Mouse (Mus musculus): ENCODE data around the gene Nt5c2. TPM values are rescaled to one million over a fixed set of nuclear protein-coding genes. Genes with fewer than 3 reads are reported as not detected.
A peak's percentile ranks its signal among the peaks of the same experiment; 100 is the strongest.

The Nt5c2 gene
- polyA plus RNA-seq, 1 experiment from 2014 or later, result 23.0 TPM

GRCm38 (mm10) chr19:46869526-46869925, 145.4 kb downstream of the Nt5c2 start:
- H3K9ac ChIP-seq (ENCODE audit: low read depth, low read length), result no peak overlapping the region
- H3K36me3 ChIP-seq (ENCODE audit: control insufficient read depth, insufficient read depth), result no peaks in the 10 kb centered on the region
- WGBS, result 6% methylated on average over 6 of the region's 6 CpGs
- H3K9me3 ChIP-seq (ENCODE audit: control insufficient read depth), result no peaks in the 10 kb centered on the region
- ATAC-seq, result peak; percentile 70
- no peak overlapping the region for H3K4me3 ChIP-seq (ENCODE audit: low read depth, low read length)
- H3K27ac ChIP-seq (ENCODE audit: low read depth, low read length), result no peak overlapping the region
- no peaks in the 10 kb centered on the region for H3K4me1 ChIP-seq (replicated peaks; ENCODE audit: control insufficient read depth, insufficient read depth, low read length)
- H3K4me2 ChIP-seq (replicated peaks; ENCODE audit: low read depth), result peak overlapping the region; percentile 30; the same call in 1 of the 2 replicates
- peak; percentile 93 for TF ChIP-seq CTCF (IDR thresholded peaks at IDR 0.05; ENCODE audit: low read depth)
- H3K27me3 ChIP-seq (replicated peaks; ENCODE audit: control insufficient read depth, insufficient read depth, low read length), result no peaks in the 10 kb centered on the region

- no peaks in the 10 kb centered on the region for H3K4me1 ChIP-seq (replicated peaks; ENCODE audit: control insufficient read depth, insufficient read depth, low read length)
- H3K4me3 ChIP-seq (ENCODE audit: low read depth, low read length), result no peak overlapping the region
- TF ChIP-seq CTCF (IDR thresholded peaks at IDR 0.05; ENCODE audit: low read depth), result no peak
- peak overlapping the region; percentile 30; the same call in 1 of the 2 replicates for H3K4me2 ChIP-seq (replicated peaks; ENCODE audit: low read depth)
- H3K27me3 ChIP-seq (replicated peaks; ENCODE audit: control insufficient read depth, insufficient read depth, low read length), result no peaks in the 10 kb centered on the region
- WGBS, result 51% methylated on average over 11 of the region's 11 CpGs
- ATAC-seq, result 0 out of 2 replicates have a peak, but pooled peaks have one; percentile 9
- H3K27ac ChIP-seq (ENCODE audit: low read depth, low read length), result no peak overlapping the region
- no peak overlapping the region for H3K9ac ChIP-seq (ENCODE audit: low read depth, low read length)
- no peaks in the 10 kb centered on the region for H3K36me3 ChIP-seq (ENCODE audit: control insufficient read depth, insufficient read depth)
- no peaks in the 10 kb centered on the region for H3K9me3 ChIP-seq (ENCODE audit: control insufficient read depth)
Observed at GRCm38 (mm10) chr19:46869049-46869448, 145.9 kb downstream of the Nt5c2 start.

- H3K27me3 ChIP-seq (replicated peaks; ENCODE audit: control insufficient read depth, insufficient read depth, low read length), result no peaks in the 10 kb centered on the region
- WGBS, result 76% methylated on average over 4 of the region's 4 CpGs
- no peak overlapping the region for H3K4me2 ChIP-seq (replicated peaks; ENCODE audit: low read depth)
- H3K36me3 ChIP-seq (ENCODE audit: control insufficient read depth, insufficient read depth), result no peaks in the 10 kb centered on the region
- ATAC-seq, result no peak
- no peak overlapping the region for H3K9ac ChIP-seq (ENCODE audit: low read depth, low read length)
- no peak overlapping the region for H3K4me3 ChIP-seq (ENCODE audit: low read depth, low read length)
- no peaks in the 10 kb centered on the region for H3K4me1 ChIP-seq (replicated peaks; ENCODE audit: control insufficient read depth, insufficient read depth, low read length)
- no peaks in the 10 kb centered on the region for H3K9me3 ChIP-seq (ENCODE audit: control insufficient read depth)
- no peak overlapping the region for H3K27ac ChIP-seq (ENCODE audit: low read depth, low read length)
- no peak for TF ChIP-seq CTCF (IDR thresholded peaks at IDR 0.05; ENCODE audit: low read depth)
Observed at GRCm38 (mm10) chr19:46865381-46865780, 149.6 kb downstream of the Nt5c2 start.

GRCm38 (mm10) chr19:46864731-46865331, 150.1 kb downstream of the Nt5c2 start:
- H3K9ac ChIP-seq (ENCODE audit: low read depth, low read length), result no peak overlapping the region
- H3K4me3 ChIP-seq (ENCODE audit: low read depth, low read length), result no peak overlapping the region
- H3K27ac ChIP-seq (ENCODE audit: low read depth, low read length), result no peak overlapping the region
- H3K4me2 ChIP-seq (replicated peaks; ENCODE audit: low read depth), result no peak overlapping the region
- H3K9me3 ChIP-seq (ENCODE audit: control insufficient read depth), result no peaks in the 10 kb centered on the region
- TF ChIP-seq CTCF (IDR thresholded peaks at IDR 0.05; ENCODE audit: low read depth), result no peak
- 66% methylated on average over 6 of the region's 6 CpGs for WGBS
- ATAC-seq, result no peak
- H3K27me3 ChIP-seq (replicated peaks; ENCODE audit: control insufficient read depth, insufficient read depth, low read length), result no peaks in the 10 kb centered on the region
- no peaks in the 10 kb centered on the region for H3K36me3 ChIP-seq (ENCODE audit: control insufficient read depth, insufficient read depth)
- no peaks in the 10 kb centered on the region for H3K4me1 ChIP-seq (replicated peaks; ENCODE audit: control insufficient read depth, insufficient read depth, low read length)

- ATAC-seq, result no peak
- no peaks in the 10 kb centered on the region for H3K4me1 ChIP-seq (replicated peaks; ENCODE audit: control insufficient read depth, insufficient read depth, low read length)
- 43% methylated on average over 6 of the region's 6 CpGs for WGBS
Observed at GRCm38 (mm10) chr19:46864079-46864478, 150.9 kb downstream of the Nt5c2 start.

GRCm38 (mm10) chr19:46863236-46863927, 151.6 kb downstream of the Nt5c2 start:
- WGBS, result 73% methylated on average over 17 of the region's 17 CpGs
- no peak for TF ChIP-seq CTCF (IDR thresholded peaks at IDR 0.05; ENCODE audit: low read depth)
- 0 out of 2 replicates have a peak, but pooled peaks cover 5% of the 10 kb centered on the region for H3K36me3 ChIP-seq (ENCODE audit: control insufficient read depth, insufficient read depth)
- H3K9me3 ChIP-seq (ENCODE audit: control insufficient read depth), result no peaks in the 10 kb centered on the region
- no peaks in the 10 kb centered on the region for H3K4me1 ChIP-seq (replicated peaks; ENCODE audit: control insufficient read depth, insufficient read depth, low read length)
- no peak overlapping the region for H3K9ac ChIP-seq (ENCODE audit: low read depth, low read length)
- H3K27me3 ChIP-seq (replicated peaks; ENCODE audit: control insufficient read depth, insufficient read depth, low read length), result no peaks in the 10 kb centered on the region
- no peak overlapping the region for H3K4me3 ChIP-seq (ENCODE audit: low read depth, low read length)
- no peak for ATAC-seq
- no peak overlapping the region for H3K4me2 ChIP-seq (replicated peaks; ENCODE audit: low read depth)
- no peak overlapping the region for H3K27ac ChIP-seq (ENCODE audit: low read depth, low read length)

More at GRCm38 (mm10) chr19:46864079-46864478, 150.9 kb downstream of the Nt5c2 start:
- Histone ChIP-seq H3K4me2 (replicated peaks; ENCODE audit: low read depth) (no peak overlapping the region), H3K9ac (ENCODE audit: low read depth, low read length) (no peak overlapping the region), H3K9me3 (ENCODE audit: control insufficient read depth) (no peaks in the 10 kb centered on the region), H3K4me3 (ENCODE audit: low read depth, low read length) (no peak overlapping the region), H3K36me3 (ENCODE audit: control insufficient read depth, insufficient read depth) (0 out of 2 replicates have a peak, but pooled peaks cover 1% of the 10 kb centered on the region), H3K27me3 (replicated peaks; ENCODE audit: control insufficient read depth, insufficient read depth, low read length) (no peaks in the 10 kb centered on the region), H3K27ac (ENCODE audit: low read depth, low read length) (no peak overlapping the region)
- no peak for TF ChIP-seq CTCF (IDR thresholded peaks at IDR 0.05; ENCODE audit: low read depth)

All from intestine, postnatal 0 days (tissue).